Mouse (Mus musculus): Measurements from ENCODE around the gene Nolc1. TPM values are rescaled to one million over a fixed set of nuclear protein-coding genes. Genes with fewer than 3 reads are reported as not detected.

Nolc1 gene
- polyA plus RNA-seq, 1 experiment from 2014 or later, result 77.1 TPM

DNA sequence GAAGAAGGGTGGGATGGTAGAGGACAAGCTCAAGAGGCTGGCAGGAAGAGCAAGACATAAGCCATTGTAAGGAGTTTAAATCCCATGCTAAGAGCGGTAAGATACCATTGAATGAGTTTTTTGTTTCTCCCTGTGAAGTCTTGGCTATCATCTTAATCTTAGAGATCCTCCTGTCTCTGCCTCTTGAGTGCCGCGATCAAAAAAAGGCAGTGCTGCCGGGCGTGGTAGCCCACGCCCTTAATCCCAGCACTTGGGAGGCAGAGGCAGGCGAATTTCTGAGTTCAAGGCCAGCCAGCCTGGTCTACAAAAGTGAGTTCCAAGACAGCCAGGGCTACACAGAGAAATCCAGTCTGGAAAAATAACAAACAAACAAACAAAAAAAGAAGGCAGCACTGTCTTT, 17.2 kb upstream of the Nolc1 start:
- Histone ChIP-seq H3K27ac (replicated peaks; ENCODE audit: low read depth, low read length) (no peak overlapping the region), H3K9me3 (ENCODE audit: control insufficient read depth, low read length) (no peaks in the 10 kb centered on the region), H3K9ac (ENCODE audit: low read depth, low read length) (no peak overlapping the region), H3K4me1 (ENCODE audit: control insufficient read depth, insufficient read depth, low read length) (peaks cover 10% of the 10 kb centered on the region; the same call in 1 of the 2 replicates), H3K4me2 (ENCODE audit: low read depth, low read length) (peak overlapping the region; percentile 68; the same call in 1 of the 2 replicates), H3K36me3 (ENCODE audit: control insufficient read depth, insufficient read depth, low read length) (peaks cover 24% of the 10 kb centered on the region), H3K4me3 (ENCODE audit: low read depth, low read length) (no peak overlapping the region), H3K27me3 (replicated peaks; ENCODE audit: control insufficient read depth, insufficient read depth, low read length) (no peaks in the 10 kb centered on the region)
- no peak for ATAC-seq (ENCODE audit: low read depth)
- no peak for DNase-seq (ENCODE audit: low spot score)
- WGBS, result 96% methylated on average over 7 of the region's 7 CpGs

DNA sequence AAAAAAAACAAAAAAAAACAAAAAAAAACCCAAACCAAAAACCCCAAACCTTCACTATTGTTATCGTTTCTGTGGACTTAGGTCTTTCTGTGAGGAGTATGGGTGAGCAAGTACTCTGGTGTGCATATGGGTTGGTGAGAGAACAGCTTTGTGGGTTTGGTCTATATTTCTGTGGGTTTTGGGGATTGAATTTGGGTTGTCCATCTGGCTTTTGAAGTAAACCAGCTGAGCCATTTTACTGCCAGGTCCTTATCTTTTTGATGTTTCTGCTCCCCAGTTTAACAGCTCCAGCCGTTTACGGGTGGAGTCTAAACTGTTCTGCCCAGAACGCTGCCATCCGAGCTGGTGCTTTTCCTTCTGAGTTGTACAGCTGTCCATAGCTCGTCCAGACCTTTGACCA, 14.8 kb upstream of the Nolc1 start:
- no peaks in the 10 kb centered on the region for H3K9me3 ChIP-seq (ENCODE audit: control insufficient read depth, low read length)
- H3K4me3 ChIP-seq (ENCODE audit: low read depth, low read length), result no peak overlapping the region
- no peaks in the 10 kb centered on the region for H3K27me3 ChIP-seq (replicated peaks; ENCODE audit: control insufficient read depth, insufficient read depth, low read length)
- H3K4me2 ChIP-seq (ENCODE audit: low read depth, low read length), result no peak overlapping the region
- H3K36me3 ChIP-seq (ENCODE audit: control insufficient read depth, insufficient read depth, low read length), result peaks cover 48% of the 10 kb centered on the region
- WGBS, result 76% methylated on average over 6 of the region's 6 CpGs
- no peak for DNase-seq (ENCODE audit: low spot score)
- ATAC-seq (ENCODE audit: low read depth), result no peak
- H3K4me1 ChIP-seq (ENCODE audit: control insufficient read depth, insufficient read depth, low read length), result peaks cover 10% of the 10 kb centered on the region; the same call in 1 of the 2 replicates
- H3K9ac ChIP-seq (ENCODE audit: low read depth, low read length), result no peak overlapping the region
- H3K27ac ChIP-seq (replicated peaks; ENCODE audit: low read depth, low read length), result no peak overlapping the region

DNA sequence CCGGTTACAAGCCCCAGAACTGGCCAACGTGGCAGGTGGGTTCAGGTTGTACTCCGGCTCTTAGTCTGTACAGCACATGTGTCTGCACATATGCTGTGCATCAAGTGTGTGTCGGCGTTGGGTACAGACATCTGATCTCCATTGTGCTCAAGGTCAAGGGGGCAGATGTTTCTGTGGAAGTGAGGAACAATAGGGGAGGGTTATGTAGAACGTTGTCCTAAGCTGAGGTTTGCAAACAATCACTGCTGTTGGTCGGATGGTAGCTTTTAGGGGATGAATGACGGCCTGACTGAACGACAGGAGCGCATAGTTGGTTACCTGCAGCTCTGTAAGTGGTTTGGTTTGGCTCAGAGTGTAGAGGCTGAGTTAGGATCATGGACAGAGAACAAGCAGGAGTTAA, 7.6 kb upstream of the Nolc1 start:
- H3K9ac ChIP-seq (ENCODE audit: low read depth, low read length), result no peak overlapping the region
- H3K4me3 ChIP-seq (ENCODE audit: low read depth, low read length), result no peak overlapping the region
- no peak overlapping the region for H3K27ac ChIP-seq (replicated peaks; ENCODE audit: low read depth, low read length)
- WGBS, result 62% methylated on average over 10 of the region's 10 CpGs
- H3K27me3 ChIP-seq (replicated peaks; ENCODE audit: control insufficient read depth, insufficient read depth, low read length), result no peaks in the 10 kb centered on the region
- H3K36me3 ChIP-seq (ENCODE audit: control insufficient read depth, insufficient read depth, low read length), result peaks cover 94% of the 10 kb centered on the region
- no peaks in the 10 kb centered on the region for H3K4me1 ChIP-seq (ENCODE audit: control insufficient read depth, insufficient read depth, low read length)
- no peak for ATAC-seq (ENCODE audit: low read depth)
- no peak overlapping the region for H3K4me2 ChIP-seq (ENCODE audit: low read depth, low read length)
- DNase-seq (ENCODE audit: low spot score), result no peak
- H3K9me3 ChIP-seq (ENCODE audit: control insufficient read depth, low read length), result no peaks in the 10 kb centered on the region

DNA sequence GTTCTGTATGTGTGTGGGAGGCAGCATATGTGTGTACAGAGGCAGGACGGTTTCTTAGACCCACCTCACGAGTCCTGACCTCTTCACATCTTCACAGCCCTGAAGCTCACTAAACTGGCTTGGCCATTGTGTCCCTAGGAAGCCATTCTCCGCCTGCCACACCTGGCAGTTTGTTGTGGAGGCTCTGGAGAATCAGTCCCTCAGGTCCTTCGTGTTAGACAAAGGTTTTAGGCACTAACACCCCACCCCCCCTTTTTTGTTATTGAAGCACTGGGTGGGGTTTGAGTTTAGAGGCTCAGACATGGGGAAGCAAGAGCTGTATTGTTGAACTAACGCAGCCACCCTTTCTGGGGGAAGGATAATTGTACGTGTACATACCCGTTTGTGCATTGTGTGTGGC, 2.4 kb upstream of the Nolc1 start:
- peaks cover 52% of the 10 kb centered on the region for H3K36me3 ChIP-seq (ENCODE audit: control insufficient read depth, insufficient read depth, low read length)

DNA sequence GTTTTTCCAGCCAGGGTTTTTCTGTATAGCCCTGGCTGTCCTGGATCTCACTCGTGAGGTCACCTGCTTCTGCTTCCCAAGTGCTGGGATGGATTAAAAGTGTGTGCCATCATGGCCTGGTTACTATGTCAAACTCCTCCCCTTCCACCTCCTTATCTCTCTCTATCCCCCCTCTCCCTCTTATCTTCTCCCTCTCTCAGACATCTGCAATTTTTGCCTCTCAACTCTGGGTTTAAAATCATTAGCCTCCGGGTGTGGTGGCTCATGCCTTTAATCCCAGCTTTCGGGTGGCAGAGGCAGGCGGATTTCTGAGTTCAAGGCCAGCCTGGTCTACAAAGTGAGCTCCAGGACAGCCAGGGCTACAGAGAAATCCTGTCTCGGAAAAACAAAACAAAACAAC, 1.4 kb upstream of the Nolc1 start:
- H3K9ac ChIP-seq (ENCODE audit: low read depth, low read length), result no peak overlapping the region
- H3K9me3 ChIP-seq (ENCODE audit: control insufficient read depth, low read length), result no peaks in the 10 kb centered on the region
- peaks cover 55% of the 10 kb centered on the region for H3K36me3 ChIP-seq (ENCODE audit: control insufficient read depth, insufficient read depth, low read length)
- no peak for ATAC-seq (ENCODE audit: low read depth)
- H3K27ac ChIP-seq (replicated peaks; ENCODE audit: low read depth, low read length), result no peak overlapping the region
- H3K4me3 ChIP-seq (ENCODE audit: low read depth, low read length), result no peak overlapping the region
- 95% methylated on average over 5 of the region's 5 CpGs for WGBS
- no peak overlapping the region for H3K4me2 ChIP-seq (ENCODE audit: low read depth, low read length)
- H3K4me1 ChIP-seq (ENCODE audit: control insufficient read depth, insufficient read depth, low read length), result peaks cover 11% of the 10 kb centered on the region; the same call in 1 of the 2 replicates
- no peak for DNase-seq (ENCODE audit: low spot score)
- H3K27me3 ChIP-seq (replicated peaks; ENCODE audit: control insufficient read depth, insufficient read depth, low read length), result no peaks in the 10 kb centered on the region

More for the DNA sequence above, 2.4 kb upstream of the Nolc1 start:
- H3K4me2 ChIP-seq (ENCODE audit: low read depth, low read length), result no peak overlapping the region
- no peak overlapping the region for H3K4me3 ChIP-seq (ENCODE audit: low read depth, low read length)
- 85% methylated on average over 7 of the region's 7 CpGs for WGBS
- no peak for DNase-seq (ENCODE audit: low spot score)
- no peak for ATAC-seq (ENCODE audit: low read depth)
- no peaks in the 10 kb centered on the region for H3K9me3 ChIP-seq (ENCODE audit: control insufficient read depth, low read length)
- no peak overlapping the region for H3K27ac ChIP-seq (replicated peaks; ENCODE audit: low read depth, low read length)
- no peak overlapping the region for H3K9ac ChIP-seq (ENCODE audit: low read depth, low read length)
- H3K27me3 ChIP-seq (replicated peaks; ENCODE audit: control insufficient read depth, insufficient read depth, low read length), result no peaks in the 10 kb centered on the region
- peaks cover 11% of the 10 kb centered on the region; the same call in 1 of the 2 replicates for H3K4me1 ChIP-seq (ENCODE audit: control insufficient read depth, insufficient read depth, low read length)

DNA sequence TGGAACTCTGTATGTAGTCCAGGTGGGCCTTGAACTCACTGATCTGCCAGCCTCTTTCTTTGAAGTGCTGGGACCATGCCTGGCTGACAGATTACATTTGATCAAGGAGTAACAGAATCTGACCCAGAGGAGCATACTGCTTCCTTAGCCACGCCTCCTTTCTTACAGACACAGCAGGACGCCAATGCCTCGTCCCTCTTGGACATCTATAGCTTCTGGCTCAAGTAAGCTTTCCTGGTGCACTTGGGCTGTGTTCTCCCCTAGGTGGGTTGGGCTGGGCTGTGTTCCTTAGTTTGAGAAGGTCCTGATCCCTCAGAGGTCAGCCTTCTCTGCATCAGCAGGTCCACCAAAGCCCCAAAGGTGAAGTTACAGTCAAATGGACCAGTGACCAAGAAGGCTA, 2.9 kb downstream of the Nolc1 start:
- H3K4me3 ChIP-seq (ENCODE audit: low read depth, low read length), result no peak overlapping the region
- H3K36me3 ChIP-seq (ENCODE audit: control insufficient read depth, insufficient read depth, low read length), result peaks cover 58% of the 10 kb centered on the region
- 69% methylated on average over 3 of the region's 3 CpGs for WGBS
- no peak overlapping the region for H3K9ac ChIP-seq (ENCODE audit: low read depth, low read length)
- H3K27me3 ChIP-seq (replicated peaks; ENCODE audit: control insufficient read depth, insufficient read depth, low read length), result no peaks in the 10 kb centered on the region
- no peak for DNase-seq (ENCODE audit: low spot score)
- H3K9me3 ChIP-seq (ENCODE audit: control insufficient read depth, low read length), result no peaks in the 10 kb centered on the region
- H3K4me2 ChIP-seq (ENCODE audit: low read depth, low read length), result no peak overlapping the region
- peaks cover 11% of the 10 kb centered on the region; the same call in 1 of the 2 replicates for H3K4me1 ChIP-seq (ENCODE audit: control insufficient read depth, insufficient read depth, low read length)
- H3K27ac ChIP-seq (replicated peaks; ENCODE audit: low read depth, low read length), result no peak overlapping the region
- no peak for ATAC-seq (ENCODE audit: low read depth)

DNA sequence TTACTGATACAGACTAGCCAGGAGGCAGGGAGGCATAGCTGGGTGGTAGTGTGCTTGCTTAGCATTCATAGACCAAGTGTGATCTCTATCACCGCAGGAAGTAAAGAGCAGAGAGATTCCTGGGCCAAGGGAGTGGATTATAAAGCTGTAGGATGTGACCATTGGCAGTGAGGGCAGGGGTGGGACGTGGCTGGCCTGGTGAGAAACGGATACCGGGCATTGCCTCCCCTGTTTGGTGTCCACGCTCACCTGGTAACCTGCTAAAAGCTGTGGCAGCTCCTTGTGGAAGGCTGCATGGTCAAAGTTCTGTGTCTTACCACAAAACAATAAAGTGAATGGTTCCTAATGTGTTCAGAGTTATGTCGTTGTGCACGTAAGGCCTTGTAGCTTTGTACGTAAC, 9.5 kb downstream of the Nolc1 start:
- DNase-seq (ENCODE audit: low spot score) (no peak), ATAC-seq (ENCODE audit: low read depth) (no peak)
- Histone ChIP-seq H3K27me3 (replicated peaks; ENCODE audit: control insufficient read depth, insufficient read depth, low read length) (no peaks in the 10 kb centered on the region), H3K9me3 (ENCODE audit: control insufficient read depth, low read length) (no peaks in the 10 kb centered on the region), H3K4me3 (ENCODE audit: low read depth, low read length) (no peak overlapping the region), H3K4me1 (ENCODE audit: control insufficient read depth, insufficient read depth, low read length) (no peaks in the 10 kb centered on the region), H3K9ac (ENCODE audit: low read depth, low read length) (no peak overlapping the region), H3K4me2 (ENCODE audit: low read depth, low read length) (no peak overlapping the region), H3K36me3 (ENCODE audit: control insufficient read depth, insufficient read depth, low read length) (peaks cover 57% of the 10 kb centered on the region), H3K27ac (replicated peaks; ENCODE audit: low read depth, low read length) (no peak overlapping the region)
- WGBS, result 96% methylated on average over 8 of the region's 8 CpGs

DNA sequence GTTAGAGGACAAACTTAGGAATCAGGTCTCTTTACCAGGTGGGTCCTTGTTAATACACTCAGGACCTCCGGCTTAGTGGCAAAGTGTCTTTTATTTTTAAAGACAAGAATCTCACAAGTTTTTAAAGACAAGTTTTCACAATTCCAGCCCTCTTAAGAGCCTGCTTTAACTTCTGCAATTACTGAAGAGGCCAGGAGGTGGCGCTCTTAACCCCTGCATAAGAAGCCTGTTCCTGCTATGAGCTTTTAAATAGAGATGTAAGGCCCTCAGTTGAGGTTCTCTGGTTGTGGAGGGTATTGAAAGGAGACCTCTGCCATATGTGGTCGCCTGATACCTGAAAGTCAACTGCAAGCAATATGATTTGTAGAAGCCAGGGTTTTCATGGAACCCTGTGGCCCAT, 10.7 kb downstream of the Nolc1 start:
- H3K36me3 ChIP-seq (ENCODE audit: control insufficient read depth, insufficient read depth, low read length), result peaks cover 46% of the 10 kb centered on the region
- no peaks in the 10 kb centered on the region for H3K9me3 ChIP-seq (ENCODE audit: control insufficient read depth, low read length)
- no peak overlapping the region for H3K4me3 ChIP-seq (ENCODE audit: low read depth, low read length)
- H3K27ac ChIP-seq (replicated peaks; ENCODE audit: low read depth, low read length), result no peak overlapping the region
- H3K4me2 ChIP-seq (ENCODE audit: low read depth, low read length), result no peak overlapping the region
- WGBS, result 58% methylated on average over 3 of the region's 3 CpGs
- H3K27me3 ChIP-seq (replicated peaks; ENCODE audit: control insufficient read depth, insufficient read depth, low read length), result no peaks in the 10 kb centered on the region
- DNase-seq (ENCODE audit: low spot score), result peak; percentile 56
- no peak overlapping the region for H3K9ac ChIP-seq (ENCODE audit: low read depth, low read length)
- ATAC-seq (ENCODE audit: low read depth), result no peak
- no peaks in the 10 kb centered on the region for H3K4me1 ChIP-seq (ENCODE audit: control insufficient read depth, insufficient read depth, low read length)

DNA sequence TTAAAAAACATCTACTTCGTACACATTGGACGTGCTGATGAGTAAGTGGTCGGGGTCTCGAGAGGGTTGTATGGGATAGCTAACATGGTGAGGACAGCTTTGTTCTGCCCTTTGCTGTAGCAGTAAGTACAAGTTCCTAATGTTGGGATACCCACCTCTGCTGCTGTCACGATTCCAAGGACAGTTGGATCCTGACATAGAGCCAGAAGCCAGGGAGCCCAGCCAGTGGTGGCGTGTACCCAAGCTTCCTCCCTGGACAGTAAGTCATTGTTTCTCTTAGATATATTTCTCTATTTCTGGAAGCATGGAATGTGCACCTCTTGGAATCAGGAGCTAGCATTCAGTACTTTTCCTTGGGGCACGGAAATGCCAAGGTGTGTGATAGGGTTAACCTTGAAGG, 12.2 kb downstream of the Nolc1 start:
- no peak overlapping the region for H3K4me2 ChIP-seq (ENCODE audit: low read depth, low read length)
- H3K27ac ChIP-seq (replicated peaks; ENCODE audit: low read depth, low read length), result no peak overlapping the region
- H3K4me3 ChIP-seq (ENCODE audit: low read depth, low read length), result no peak overlapping the region
- DNase-seq (ENCODE audit: low spot score) (no peak), ATAC-seq (ENCODE audit: low read depth) (no peak)
- H3K36me3 ChIP-seq (ENCODE audit: control insufficient read depth, insufficient read depth, low read length), result peaks cover 30% of the 10 kb centered on the region
- H3K9ac ChIP-seq (ENCODE audit: low read depth, low read length), result no peak overlapping the region
- H3K4me1 ChIP-seq (ENCODE audit: control insufficient read depth, insufficient read depth, low read length), result no peaks in the 10 kb centered on the region
- 77% methylated on average over 7 of the region's 7 CpGs for WGBS
- H3K27me3 ChIP-seq (replicated peaks; ENCODE audit: control insufficient read depth, insufficient read depth, low read length), result no peaks in the 10 kb centered on the region
- H3K9me3 ChIP-seq (ENCODE audit: control insufficient read depth, low read length), result no peaks in the 10 kb centered on the region

Data from embryonic facial prominence, embryonic 14.5 days (tissue).